Mouse (Mus musculus) CH12.LX (cell line): Measurements from ENCODE around the gene Eif2b5. TPM values are rescaled to one million over a fixed set of nuclear protein-coding genes. Genes with fewer than 3 reads are reported as not detected.

ENCODE experiments used
- DNase-seq: peaks from one replicate; pipeline ENCODE4 v3.0.0-alpha.2; 2013; ENCODE audit errors: extremely low read depth
- H3K27ac ChIP-seq: 2 replicates; pipeline ENCODE4 v1.5.1; 2012; ENCODE audit warnings: low read depth, mild to moderate bottlenecking, control low read depth, moderate library complexity; ENCODE audit not compliant: insufficient read depth
- H3K27me3 ChIP-seq: replicated peaks from 2 replicates; pipeline ENCODE3; 2012; ENCODE audit warnings: inconsistent platforms
- H3K36me3 ChIP-seq, 2 experiments: replicated peaks in 1 of 2; 2 replicates each; pipeline versions ENCODE3 to v1.6.1; 2012; ENCODE audit warnings: inconsistent platforms in 1 of 2, low read length in 1 of 2, mild to moderate bottlenecking in 1 of 2, mixed read lengths in 1 of 2, moderate library complexity in 1 of 2; ENCODE audit not compliant: control insufficient read depth in 1 of 2, insufficient read depth in 1 of 2
- H3K4me1 ChIP-seq, 2 experiments: 2 replicates each; pipeline ENCODE4 v1.6.1; 2012; ENCODE audit warnings: inconsistent platforms in 1 of 2, moderate library complexity in 1 of 2; ENCODE audit not compliant: insufficient read depth in 2 of 2, control insufficient read depth in 1 of 2
- H3K4me2 ChIP-seq: 2 replicates; pipeline ENCODE4 v1.6.1; 2012; ENCODE audit warnings: low read depth, mild to moderate bottlenecking, control low read depth; ENCODE audit not compliant: poor library complexity, insufficient read depth, severe bottlenecking
- H3K4me3 ChIP-seq, 3 experiments: fragments of 150-350 bp in 1 of 3; sonication (generic) in 1 of 3; replicated peaks in 1 of 3; 2 replicates each; pipeline versions ENCODE3 to v1.5.1; 2011 to 2012; ENCODE audit warnings: low read depth in 2 of 3, low read length in 2 of 3, mild to moderate bottlenecking in 2 of 3, moderate library complexity in 2 of 3, control low read depth in 1 of 3, improper control_type of control experiment in 1 of 3, inconsistent platforms in 1 of 3, mixed read lengths in 1 of 3; ENCODE audit not compliant: poor library complexity in 1 of 3
- H3K79me2 ChIP-seq: replicated peaks from 2 replicates; pipeline ENCODE4 v1.6.1; 2012; ENCODE audit warnings: mild to moderate bottlenecking, moderate library complexity; ENCODE audit not compliant: control insufficient read depth, poor library complexity, insufficient read depth, severe bottlenecking; ENCODE audit errors: extremely low read depth
- H3K9ac ChIP-seq: 2 replicates; pipeline ENCODE4 v1.6.1; 2012; ENCODE audit warnings: low read depth, mild to moderate bottlenecking, control low read depth, moderate library complexity; ENCODE audit not compliant: insufficient read depth
- H3K9me3 ChIP-seq: replicated peaks from 2 replicates; pipeline ENCODE3; 2012; ENCODE audit warnings: low read length, inconsistent platforms, mixed read lengths
- BHLHE40 ChIP-seq: IDR thresholded peaks from 2 replicates; pipeline ENCODE4 v1.6.1; 2011; ENCODE audit warnings: mild to moderate bottlenecking, low read depth, low read length, improper control_type of control experiment
- CHD1 ChIP-seq: IDR thresholded peaks from 2 replicates; pipeline ENCODE4 v1.6.1; 2012; ENCODE audit warnings: low read depth, low read length, improper control_type of control experiment, inconsistent platforms
- E2F4 ChIP-seq: IDR thresholded peaks from 2 replicates; pipeline ENCODE4 v1.6.1; 2011; ENCODE audit warnings: low read depth, low read length, improper control_type of control experiment; ENCODE audit not compliant: insufficient replicate concordance
- ETS1 ChIP-seq: conservative IDR thresholded peaks from 2 replicates; pipeline ENCODE4 v1.6.1; 2012; ENCODE audit warnings: low read depth, mild to moderate bottlenecking, inconsistent platforms, low read length, improper control_type of control experiment, moderate library complexity
- GABPA ChIP-seq: IDR thresholded peaks from 2 replicates; pipeline ENCODE4 v1.6.1; 2012; ENCODE audit warnings: low read depth, low read length, improper control_type of control experiment, inconsistent platforms; ENCODE audit not compliant: insufficient replicate concordance
- HCFC1 ChIP-seq: IDR thresholded peaks from 2 replicates; pipeline ENCODE4 v1.6.1; 2012; ENCODE audit warnings: low read depth, mild to moderate bottlenecking, inconsistent platforms, low read length, improper control_type of control experiment
- IRF4 ChIP-seq: IDR thresholded peaks from 2 replicates; pipeline ENCODE4 v1.6.1; 2014; ENCODE audit warnings: low read depth, mild to moderate bottlenecking, inconsistent platforms, low read length, improper control_type of control experiment
- MAFK ChIP-seq: IDR thresholded peaks from 2 replicates; pipeline ENCODE4 v1.6.1; 2011; ENCODE audit warnings: low read length, improper control_type of control experiment; ENCODE audit not compliant: insufficient replicate concordance
- MYC ChIP-seq: IDR thresholded peaks from 2 replicates; pipeline ENCODE4 v1.6.1; 2011; ENCODE audit warnings: low read depth, mild to moderate bottlenecking, improper control_type of control experiment, low read length
- NRF1 ChIP-seq: IDR thresholded peaks from 2 replicates; pipeline ENCODE4 v1.6.1; 2014; ENCODE audit warnings: low read depth, mild to moderate bottlenecking, inconsistent platforms, low read length, improper control_type of control experiment, moderate library complexity
- POLR2A ChIP-seq: IDR thresholded peaks from 2 replicates; pipeline ENCODE4 v1.6.1; 2011; ENCODE audit warnings: low read depth, mild to moderate bottlenecking, improper control_type of control experiment, low read length
- RAD21 ChIP-seq: IDR thresholded peaks from 2 replicates; pipeline ENCODE4 v1.6.1; 2011; ENCODE audit warnings: low read depth, mild to moderate bottlenecking, low read length, improper control_type of control experiment, moderate library complexity
- SMC3 ChIP-seq: IDR thresholded peaks from 2 replicates; pipeline ENCODE4 v1.6.1; 2011; ENCODE audit warnings: low read depth, low read length, improper control_type of control experiment
- TCF12 ChIP-seq: IDR thresholded peaks from 2 replicates; pipeline ENCODE4 v1.6.1; 2014; ENCODE audit warnings: low read depth, mild to moderate bottlenecking, inconsistent platforms, low read length, improper control_type of control experiment
- UBTF ChIP-seq: IDR thresholded peaks from 2 replicates; pipeline ENCODE4 v1.6.1; 2012; ENCODE audit warnings: low read depth, mild to moderate bottlenecking, inconsistent platforms, low read length, improper control_type of control experiment, moderate library complexity
- USF2 ChIP-seq: conservative IDR thresholded peaks from 2 replicates; pipeline ENCODE4 v1.6.1; 2011; ENCODE audit warnings: low read depth, low read length, improper control_type of control experiment
- ZC3H11A ChIP-seq: IDR thresholded peaks from 2 replicates; pipeline ENCODE4 v1.6.1; 2012; ENCODE audit warnings: low read depth, mild to moderate bottlenecking, inconsistent platforms, low read length, improper control_type of control experiment
- ZKSCAN1 ChIP-seq: IDR thresholded peaks from 2 replicates; pipeline ENCODE4 v1.6.1; 2012; ENCODE audit warnings: low read depth, inconsistent platforms, low read length, improper control_type of control experiment, borderline replicate concordance
- ZMIZ1 ChIP-seq: IDR thresholded peaks from 2 replicates; pipeline ENCODE4 v1.6.1; 2012; ENCODE audit warnings: low read depth, mild to moderate bottlenecking, inconsistent platforms, low read length, improper control_type of control experiment
- ZNF384 ChIP-seq: IDR thresholded peaks from 2 replicates; pipeline ENCODE4 v1.6.1; 2012; ENCODE audit warnings: low read depth, low read length, improper control_type of control experiment, inconsistent platforms
- dilution Hi-C: fragments of 300-500 bp; cut with MboI; formaldehyde crosslinking; loops from 2 replicates; pipeline ENCODE4 v1.14.3; 2020; ENCODE audit warnings: low sequenced_read_pairs; ENCODE audit not compliant: extremely low pct_unique_long_range_greater_than_20kb, extremely low pct_ligation_motif_present
- in situ Hi-C: fragments of 300-500 bp; cut with MboI; formaldehyde crosslinking; loops from 3 replicates; pipeline ENCODE4 v1.14.3; 2019; ENCODE audit warnings: low sequenced_read_pairs, low pct_ligation_motif_present, low pct_unique_long_range_greater_than_20kb, mixed read lengths
- polyA plus RNA-seq: library from polyadenylated mRNA; unstranded; fragments of >175 nt; gene quantifications from 2 replicates; pipeline ENCODE4 v1.2.1, GENCODE M21; 2012; ENCODE audit warnings: low read depth; ENCODE audit not compliant: insufficient read length
- total RNA-seq, 2 experiments: library from RNA; depleted of rRNA; stranded (reverse); fragments of 300-350 nt in 1 of 2; fragments of >200 nt in 1 of 2; gene quantifications; 2 replicates each; pipeline ENCODE4 v1.2.3; 2012 to 2014

Eif2b5 gene
- total and polyA plus RNA-seq, 3 experiments = 139 to 183 (median 179) TPM

DNA sequence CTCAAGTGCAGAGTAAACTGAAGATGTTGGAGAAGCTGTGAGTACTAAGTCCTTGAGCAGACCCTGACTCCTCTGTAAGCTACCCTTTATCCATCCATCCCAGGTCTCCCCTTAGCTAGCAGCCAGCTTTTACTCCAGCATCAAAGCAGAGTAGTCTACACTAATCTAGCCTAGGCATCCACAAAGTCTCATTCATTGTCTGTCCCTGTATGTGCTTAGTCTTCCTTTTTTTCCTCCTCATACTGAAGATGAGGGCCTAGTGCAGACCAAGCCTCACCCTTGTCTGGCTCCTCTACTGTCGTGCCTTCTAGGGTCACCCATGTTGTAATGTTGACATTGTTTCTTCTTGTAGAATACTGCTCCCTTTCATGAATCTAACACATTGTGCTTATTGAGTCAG is 54.0 kb downstream of the Eif2b5 start:
- dilution Hi-C loops = no loop called here

DNA sequence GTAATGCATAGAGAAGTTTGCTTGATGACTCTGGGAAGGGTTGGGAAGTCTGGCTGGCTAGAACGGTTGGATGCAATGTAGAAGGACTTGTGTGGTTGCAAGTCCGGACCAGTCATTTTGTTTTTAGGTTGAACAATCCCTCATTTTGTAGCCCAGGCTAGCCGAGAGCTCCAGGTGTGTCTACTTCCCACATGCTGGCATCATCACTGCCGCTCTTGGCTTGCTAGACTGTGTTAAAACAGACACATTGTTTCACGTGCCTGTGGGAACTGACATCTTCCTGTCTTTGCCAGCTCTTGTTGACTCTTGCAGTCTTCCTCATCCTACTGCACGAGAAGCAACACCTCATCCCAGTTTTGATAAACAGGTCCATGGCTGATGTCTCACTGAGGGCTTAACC is 56.4 kb downstream of the Eif2b5 start:
- Histone ChIP-seq H3K4me2 (no peak overlapping the region), H3K27ac (no peak overlapping the region)
- in situ Hi-C loops = no loop called here
- TF ChIP-seq ETS1 = no peak
- no peak for TF ChIP-seq BHLHE40
- no peak for TF ChIP-seq MAFK
- no peak for TF ChIP-seq HCFC1
- TF ChIP-seq ZC3H11A = no peak
- TF ChIP-seq ZNF384 = no peak
- no peak for TF ChIP-seq USF2
- TF ChIP-seq, all 38 proteins: peak for 0
- Histone ChIP-seq H3K4me1 (peaks cover 0 to 2% of the 10 kb centered on the region in 2 experiments; a peak in 2 of 4 replicates), H3K36me3 (peaks cover 77 to 91% of the 10 kb centered on the region in 2 experiments), H3K9me3 (no peaks in the 10 kb centered on the region), H3K4me3 (no peak overlapping the region), H3K27me3 (no peaks in the 10 kb centered on the region), H3K79me2 (0 out of 2 replicates have a peak, but pooled peaks cover 4% of the 10 kb centered on the region), H3K9ac (no peak overlapping the region)
- no peak for DNase-seq
- dilution Hi-C loops = no loop called here

More for the DNA sequence above, 54.0 kb downstream of the Eif2b5 start:
- TF ChIP-seq MYC (no peak), ZNF384 (no peak), E2F4 (no peak), RAD21 (no peak), TCF12 (no peak), CHD1 (no peak), UBTF (no peak), NRF1 (no peak), POLR2A (no peak), ETS1 (no peak), SMC3 (no peak), ZMIZ1 (no peak), GABPA (no peak), ZKSCAN1 (no peak), IRF4 (no peak), HCFC1 (no peak)
- Histone ChIP-seq H3K4me3 (no peak overlapping the region), H3K9ac (no peak overlapping the region), H3K9me3 (no peaks in the 10 kb centered on the region), H3K79me2 (peaks cover 19% of the 10 kb centered on the region), H3K4me1 (peaks cover 2 to 13% of the 10 kb centered on the region in 2 experiments), H3K36me3 (peaks cover 57 to 72% of the 10 kb centered on the region in 2 experiments), H3K27ac (no peak overlapping the region), H3K4me2 (no peak overlapping the region), H3K27me3 (no peaks in the 10 kb centered on the region)
- DNase-seq = no peak
- in situ Hi-C loops = no loop called here
